Mouse (Mus musculus) activated CD4-positive, CD25-positive, alpha-beta regulatory T cell (primary cell): Measurements from ENCODE around the gene Iqschfp. TPM values are rescaled to one million over a fixed set of nuclear protein-coding genes. Genes with fewer than 3 reads are reported as not detected.

Source experiments
- polyA plus RNA-seq, 2 experiments: library from polyadenylated mRNA; unstranded; fragments of 100-300 nt; shearing (Covaris generic); gene quantifications; one replicate each; pipeline ENCODE4 v1.2.1; 2017

Gene Iqschfp
- polyA plus RNA-seq = not detected

DNA sequence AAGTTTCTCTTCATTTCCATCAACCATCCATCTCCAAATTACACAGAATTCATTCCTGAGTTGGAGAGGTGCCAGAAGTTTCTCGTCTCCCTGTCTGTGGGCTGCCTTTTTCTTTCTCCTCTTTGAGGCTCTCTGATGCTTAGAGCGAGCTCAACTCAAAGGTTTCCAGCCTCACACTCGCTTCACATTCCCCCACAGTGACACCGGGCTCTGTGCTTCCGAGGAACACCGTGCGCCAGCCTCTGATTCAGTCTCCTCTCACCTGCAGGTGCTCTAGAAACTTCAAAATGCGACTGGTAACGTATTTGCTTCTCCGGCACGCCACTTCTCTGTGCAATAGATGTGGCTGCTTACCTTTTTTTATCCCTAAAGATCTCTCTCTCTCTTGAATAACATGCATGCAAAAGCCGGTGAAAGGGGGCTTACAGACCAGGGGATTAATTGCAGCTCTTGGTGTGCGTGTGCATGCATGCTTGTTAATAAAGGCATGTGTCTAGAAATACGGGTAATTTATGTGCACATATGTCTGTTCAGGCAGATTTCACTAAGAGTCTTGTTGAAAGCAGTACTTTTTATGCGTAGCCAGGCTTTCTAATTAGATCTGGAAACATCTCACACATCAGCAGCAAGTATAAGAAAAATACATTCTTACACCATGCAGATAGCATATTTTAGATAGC lies at the start of gene Iqschfp, which contains the start of gene Iqcj:
Gene Iqschfp (plus strand): TSS at position 207 of the 680 bp plus-strand sequence.
Gene Iqcj (plus strand): TSS at position 195 of the 680 bp plus-strand sequence.

DNA sequence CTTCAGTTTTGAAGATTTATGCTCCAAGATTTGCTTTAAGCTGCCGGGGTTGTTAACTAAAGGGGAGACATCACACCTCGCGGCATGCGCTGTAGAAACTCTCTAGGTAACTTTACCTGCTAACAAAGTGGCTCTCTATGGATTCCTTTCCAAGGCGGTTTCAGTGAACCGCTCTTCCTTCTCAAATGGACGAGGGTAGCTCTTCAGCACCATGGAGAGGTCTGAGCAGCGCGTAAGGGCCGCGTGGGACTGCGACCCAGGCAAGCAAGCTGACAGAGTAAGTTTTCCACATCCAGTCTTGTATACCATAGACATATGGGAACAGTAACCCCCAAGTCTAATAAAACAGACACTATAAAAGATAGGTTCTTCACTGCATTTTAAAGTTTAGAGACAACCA lies 172.7 kb downstream of the Iqschfp start, which contains the start of gene Schip1:
Gene Schip1 (plus strand): TSS at position 72 of the 400 bp plus-strand sequence.

Other genes with a start within 250 kb of the Iqschfp start
- gene Iqcj, start within 50 bp of the Iqschfp start, polyA plus RNA-seq = not detected
- under 1 TPM in 1 of 2 experiments, not detected in 1; 0.22 TPM for gene Schip1, start 172.6 kb downstream of the Iqschfp start, polyA plus RNA-seq